ENCODE assay signal across 19 mouse cellular contexts in genomic region chr5:3363036-3363983, GRCm38 (mm10). TPM values are rescaled to one million over a fixed set of nuclear protein-coding genes. Genes with fewer than 3 reads are reported as not detected.
DNase-seq lines count a peak whose midpoint lies in the region; ATAC-seq and TF ChIP-seq lines count a peak whose summit lies in the region.
"Had no signal": no experiment of that assay in that cellular context is flagged by ENCODE, and none has a peak within 500 bp of the region (broad histone marks: within the 10 kb centered on the region; RNA-seq: fewer than 3 reads in every experiment).

No protein-coding gene starts in this region.

- 78% methylated on average over 15 of the region's 15 CpGs for WGBS in embryonic facial prominence, embryonic 14.5 days
- 81% methylated on average over 15 of the region's 15 CpGs for WGBS in embryonic facial prominence, embryonic 10.5 days
- WGBS in liver, adult 2 months: 35% methylated on average over 15 of the region's 15 CpGs

- H3K9ac ChIP-seq in embryonic facial prominence, embryonic 14.5 days (ENCODE audit: low read depth, low read length): no peak overlapping the region
- H3K9ac ChIP-seq in liver, adult 2 months (ENCODE audit: low read depth, low read length): no peak overlapping the region
- H3K9ac ChIP-seq: embryonic facial prominence, embryonic 15.5 days; hindbrain, embryonic 12.5 days; liver, embryonic 14.5 days had no signal

- peaks cover 5% of the 10 kb centered on the region; the same call in 1 of the 2 replicates for H3K79me2 ChIP-seq in liver, adult 2 months (ENCODE audit: control insufficient read depth, insufficient read depth, low read length)

- no peaks in the 10 kb centered on the region for H3K9me3 ChIP-seq in embryonic facial prominence, embryonic 14.5 days (ENCODE audit: control insufficient read depth, low read length)
- no peaks in the 10 kb centered on the region for H3K9me3 ChIP-seq in embryonic facial prominence, embryonic 10.5 days
- H3K9me3 ChIP-seq: embryonic facial prominence, embryonic 15.5 days; hindbrain, embryonic 12.5 days had no signal

- no peaks in the 10 kb centered on the region for H3K4me1 ChIP-seq in embryonic facial prominence, embryonic 14.5 days (ENCODE audit: control insufficient read depth, insufficient read depth, low read length)
- H3K4me1 ChIP-seq in embryonic facial prominence, embryonic 10.5 days: no peaks in the 10 kb centered on the region
- H3K4me1 ChIP-seq in liver, adult 2 months (ENCODE audit: control insufficient read depth, insufficient read depth, low read length): peaks cover 18% of the 10 kb centered on the region
- H3K4me1 ChIP-seq: embryonic facial prominence, embryonic 15.5 days; hindbrain, embryonic 12.5 days had no signal

- H3K4me2 ChIP-seq in embryonic facial prominence, embryonic 14.5 days (ENCODE audit: low read depth, low read length): no peak overlapping the region
- H3K4me2 ChIP-seq: embryonic facial prominence, embryonic 15.5 days; hindbrain, embryonic 12.5 days had no signal

- no peak overlapping the region for H3K4me3 ChIP-seq in embryonic facial prominence, embryonic 14.5 days (ENCODE audit: low read depth, low read length)
- no peak overlapping the region for H3K4me3 ChIP-seq in embryonic facial prominence, embryonic 10.5 days
- no peak overlapping the region for H3K4me3 ChIP-seq in liver, adult 2 months (ENCODE audit: insufficient read depth, low read depth, low read length)
- H3K4me3 ChIP-seq: embryonic facial prominence, embryonic 15.5 days; gastrocnemius, adult 2 months; hindbrain, embryonic 12.5 days; layer of hippocampus, adult 2 months had no signal

- H3K36me3 ChIP-seq in embryonic facial prominence, embryonic 14.5 days (ENCODE audit: control insufficient read depth, insufficient read depth, low read length): no peaks in the 10 kb centered on the region
- H3K36me3 ChIP-seq in embryonic facial prominence, embryonic 10.5 days (replicated peaks): no peaks in the 10 kb centered on the region
- H3K36me3 ChIP-seq in liver, adult 2 months (ENCODE audit: control insufficient read depth, insufficient read depth, low read length): no peaks in the 10 kb centered on the region
- H3K36me3 ChIP-seq: embryonic facial prominence, embryonic 15.5 days; hindbrain, embryonic 12.5 days had no signal

- no peak for TF ChIP-seq CTCF in liver, adult 2 months (IDR thresholded peaks at IDR 0.05; ENCODE audit: low read depth, low read length)

- H3K27me3 ChIP-seq in embryonic facial prominence, embryonic 14.5 days (replicated peaks; ENCODE audit: control insufficient read depth, insufficient read depth, low read length): no peaks in the 10 kb centered on the region
- H3K27me3 ChIP-seq in embryonic facial prominence, embryonic 10.5 days (replicated peaks; ENCODE audit: low read depth, poor library complexity, severe bottlenecking): no peaks in the 10 kb centered on the region
- H3K27me3 ChIP-seq in liver, adult 2 months (ENCODE audit: control insufficient read depth, insufficient read depth, low read length): no peaks in the 10 kb centered on the region
- H3K27me3 ChIP-seq: embryonic facial prominence, embryonic 15.5 days; hindbrain, embryonic 12.5 days had no signal

- H3K27ac ChIP-seq in embryonic facial prominence, embryonic 14.5 days (replicated peaks; ENCODE audit: low read depth, low read length): no peak overlapping the region
- H3K27ac ChIP-seq in embryonic facial prominence, embryonic 10.5 days (replicated peaks): no peak overlapping the region; the same call in 1 of the 2 replicates
- no peak overlapping the region for H3K27ac ChIP-seq in liver, adult 2 months (replicated peaks; ENCODE audit: insufficient read depth, low read depth, low read length)
- H3K27ac ChIP-seq: embryonic facial prominence, embryonic 15.5 days; gastrocnemius, adult 2 months; hindbrain, embryonic 12.5 days; layer of hippocampus, adult 2 months; liver, embryonic 14.5 days had no signal

- TF ChIP-seq POLR2A in liver, adult 2 months (IDR thresholded peaks at IDR 0.05; ENCODE audit: extremely low read depth, insufficient read depth, low read length): no peak

- ATAC-seq in embryonic facial prominence, embryonic 14.5 days (ENCODE audit: low read depth): peak; percentile 26; the same call in 1 of the 2 replicates
- ATAC-seq in common myeloid progenitor, adult 5-6 weeks (replicated peaks; ENCODE audit: low read depth, poor library complexity, severe bottlenecking): peak; percentile 19
- ATAC-seq: forebrain, embryonic 14.5 days had no signal

- DNase-seq in embryonic facial prominence, embryonic 14.5 days (ENCODE audit: low spot score): no peak
- no peak for DNase-seq in embryonic facial prominence, embryonic 10.5 days (ENCODE audit: low spot score)
- peak; percentile 51 for DNase-seq in liver, adult 2 months (ENCODE audit: extremely low read depth, low read depth, low spot score)
- DNase-seq in liver: no peak
- DNase-seq in natural killer cell, adult 2 months (ENCODE audit: low spot score in 2 of 2): peak; percentile 16 to 47
- DNase-seq in B cell, adult 2 months: no peak
- DNase-seq in right cerebral cortex, postnatal 36 days (ENCODE audit: low spot score in 2 of 2): no peak
- DNase-seq: cerebellum, postnatal 10 days; gastrocnemius, adult 2 months; kidney, adult 8-10 months; midbrain, embryonic 14.5 days; retina, postnatal 1 day; spleen, adult 18-20 months had no signal

RNA-seq across cellular contexts. Expression of gene Cdk6, which starts 22.0 kb away (rescaled TPM):
- polyA plus RNA-seq in embryonic facial prominence, embryonic 14.5 days (2014; fragmentation: Nextera tagmentation; extraction: Ambion mirVana): 20.9 and 21.3 TPM in 2 replicates
- 25.7 and 25.9 TPM in 2 replicates for polyA plus RNA-seq in embryonic facial prominence, embryonic 10.5 days (2016; fragmentation: Nextera tagmentation; extraction: Ambion mirVana)
- total RNA-seq in liver, adult 2 months (2014; rRNA removed): 9.1 and 9.9 TPM in 2 replicates
- polyA plus RNA-seq in liver, adult 2 months (2012; rRNA removed): 4.6 and 6.1 TPM in 2 replicates
- total RNA-seq in common myeloid progenitor, adult 5-6 weeks (2017): 277 and 295 TPM in 2 replicates

Comparison
In these comparisons a context has a peak if more than half of its experiments do, and no peak if none do; other contexts are left out.
1. DNase-seq: peak in liver, adult 2 months (single experiment) and natural killer cell, adult 2 months (2 of 2); none in embryonic facial prominence, embryonic 14.5 days (single experiment), embryonic facial prominence, embryonic 10.5 days (single experiment), liver (single experiment), B cell, adult 2 months (0 of 2) and right cerebral cortex, postnatal 36 days (0 of 2).